Mouse (Mus musculus) left cerebral cortex, adult 6 months (tissue): ENCODE measurements around the gene Pyroxd1. TPM values are rescaled to one million over a fixed set of nuclear protein-coding genes. Genes with fewer than 3 reads are reported as not detected.

ENCODE experiments used
- long read RNA-seq, 2 experiments: library from polyadenylated mRNA; unstranded; transcript quantifications; one replicate each; pipeline ENCODE4 v2.0.0; 2019 to 2020
- polyA plus RNA-seq: library from polyadenylated mRNA; unstranded; fragments of <200 nt; fragmentation: Nextera tagmentation; gene quantifications from 2 replicates; pipeline ENCODE4 v1.2.3, GENCODE M21; 2021

Pyroxd1 gene
- polyA plus RNA-seq = 9.2 and 10.0 TPM in 2 replicates
- long read RNA-seq, experiment 1, transcript Pyroxd1-201 (12 exons, 2,831 nt) = major isoform, 28 of 42 reads
- long read RNA-seq, experiment 1, partial matches to known transcripts = 4 of 42 reads
- long read RNA-seq, experiment 1, other reads (novel, unspliced or antisense) = 10 of 42 reads
- long read RNA-seq, experiment 2, transcript Pyroxd1-201 (12 exons, 2,831 nt) = major isoform, 13 of 23 reads
- long read RNA-seq, experiment 2, partial matches to known transcripts = 4 of 23 reads
- long read RNA-seq, experiment 2, other reads (novel, unspliced or antisense) = 6 of 23 reads

GRCm38 (mm10) chr6:142345440-142346038 lies at the start of gene Pyroxd1:
TSS of gene Pyroxd1 (plus strand) at chr6:142345654.

GRCm38 (mm10) chr6:142298098-142298497 lies 47.4 kb upstream of the Pyroxd1 start, which contains the start of gene Iapp:
TSS of gene Iapp (plus strand) at chr6:142298423.

DNA sequence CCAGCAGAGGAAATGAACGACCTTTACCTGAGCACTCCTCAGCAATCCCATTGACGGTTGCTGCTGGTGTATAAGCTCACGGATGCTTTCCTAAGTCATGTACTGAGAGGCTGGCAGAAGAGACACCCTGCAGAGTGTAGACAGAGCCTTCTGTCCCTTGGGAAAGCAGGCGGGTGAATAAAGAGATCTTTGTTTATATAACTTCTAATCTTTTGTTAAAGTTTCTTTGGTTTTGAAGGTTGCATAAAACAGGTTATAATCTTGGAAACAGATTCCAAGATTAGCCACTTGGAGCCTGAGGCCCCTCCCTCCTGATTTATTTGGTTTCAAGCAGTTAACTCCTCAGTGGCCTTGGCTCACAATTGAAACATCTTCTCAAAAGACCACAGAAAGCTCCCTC lies 22.6 kb upstream of the Pyroxd1 start, which contains the start of gene Slco1a5:
Gene Slco1a5 (minus strand): TSS at position 101 of the 400 bp plus-strand sequence.

GRCm38 (mm10) chr6:142387011-142387754 lies 41.7 kb downstream of the Pyroxd1 start, which contains the start of the genes Recql and Golt1b:
TSS of gene Recql (minus strand) at chr6:142387087.
TSS of gene Golt1b (plus strand) at chr6:142387221.

Other genes starting within 250 kb of the Pyroxd1 start
- gene Slco1a6, start 137.1 kb upstream of the Pyroxd1 start, polyA plus RNA-seq = not detected in 2 replicates
- not detected in 2 replicates for gene Iapp, start 47.2 kb upstream of the Pyroxd1 start, polyA plus RNA-seq
- not detected in 2 replicates for gene Slco1a5, start 22.7 kb upstream of the Pyroxd1 start, polyA plus RNA-seq
- 12.8 and 14.0 TPM in 2 replicates for gene Recql, start 41.4 kb downstream of the Pyroxd1 start, polyA plus RNA-seq
- gene Golt1b, start 41.6 kb downstream of the Pyroxd1 start, polyA plus RNA-seq = 74.4 and 118 TPM in 2 replicates
- 0.23 and 0.35 TPM in 2 replicates for gene Spx, start 67.8 kb downstream of the Pyroxd1 start, polyA plus RNA-seq
- gene Gys2, start 127.5 kb downstream of the Pyroxd1 start, polyA plus RNA-seq = not detected in 2 replicates
- gene Ldhb, start 162.3 kb downstream of the Pyroxd1 start, polyA plus RNA-seq = 1,492 and 1,845 TPM in 2 replicates
- 2.9 and 4.9 TPM in 2 replicates for gene Kcnj8, start 226.0 kb downstream of the Pyroxd1 start, polyA plus RNA-seq